Mouse (Mus musculus) embryonic facial prominence, embryonic 10.5 days (tissue): Measurements from ENCODE around the gene Asic2. TPM values are rescaled to one million over a fixed set of nuclear protein-coding genes. Genes with fewer than 3 reads are reported as not detected.

Experiments
- DNase-seq: peaks from one replicate; pipeline ENCODE4 v3.0.0-alpha.2; 2017; ENCODE audit warnings: low spot score
- H3K27ac ChIP-seq: fragments of 300-500 bp; sonication (generic); replicated peaks from 2 replicates; pipeline ENCODE4 v1.5.1; 2016; ENCODE audit warnings: mild to moderate bottlenecking
- H3K27me3 ChIP-seq: fragments of 300-500 bp; sonication (generic); replicated peaks from 2 replicates; pipeline ENCODE4 v1.6.1; 2016; ENCODE audit warnings: low read depth, mild to moderate bottlenecking; ENCODE audit not compliant: poor library complexity, severe bottlenecking
- H3K36me3 ChIP-seq: fragments of 300-500 bp; sonication (generic); replicated peaks from 2 replicates; pipeline ENCODE4 v1.6.1; 2016; ENCODE audit warnings: mild to moderate bottlenecking, moderate library complexity
- H3K4me1 ChIP-seq: fragments of 300-500 bp; sonication (generic); 2 replicates; pipeline ENCODE4 v1.6.1; 2016
- H3K4me3 ChIP-seq: fragments of 300-500 bp; sonication (generic); 2 replicates; pipeline ENCODE4 v1.5.1; 2016; ENCODE audit warnings: mild to moderate bottlenecking, moderate library complexity
- H3K9me3 ChIP-seq: fragments of 300-500 bp; sonication (generic); 2 replicates; pipeline ENCODE4 v1.6.1; 2016; ENCODE audit warnings: mild to moderate bottlenecking
- whole genome bisulfite sequencing: fragments of 180-500 bp; shearing (Covaris S2); methylation state at CpG from one replicate; pipeline ENCODE4 v1.1.7; 2016; 5-methylcytosine and 5-hydroxymethylcytosine counted together
- polyA plus RNA-seq: library from polyadenylated mRNA; unstranded; fragments of >200 nt; fragmentation: Nextera tagmentation; extraction: Ambion mirVana; gene quantifications from 2 replicates; pipeline ENCODE4 v1.2.1, GENCODE M21; 2016

Asic2 gene
- polyA plus RNA-seq, 1 experiment from 2014 or later = 0.66 TPM

- WGBS = 78% methylated on average over 6 of the region's 6 CpGs
- Histone ChIP-seq H3K4me3 (no peak overlapping the region), H3K27me3 (no peaks in the 10 kb centered on the region), H3K9me3 (no peaks in the 10 kb centered on the region), H3K4me1 (no peaks in the 10 kb centered on the region), H3K36me3 (no peaks in the 10 kb centered on the region), H3K27ac (no peak overlapping the region)
- DNase-seq = no peak
Measured at GRCm38 (mm10) chr11:81096011-81096410, 872.2 kb downstream of the Asic2 start.

GRCm38 (mm10) chr11:81094581-81094980 is 873.7 kb downstream of the Asic2 start:
- WGBS = 79% methylated on average over 8 of the region's 8 CpGs
- H3K27ac ChIP-seq = no peak overlapping the region
- no peaks in the 10 kb centered on the region for H3K27me3 ChIP-seq
- DNase-seq = no peak
- H3K36me3 ChIP-seq = no peaks in the 10 kb centered on the region
- no peak overlapping the region for H3K4me3 ChIP-seq
- H3K9me3 ChIP-seq = no peaks in the 10 kb centered on the region
- H3K4me1 ChIP-seq = no peaks in the 10 kb centered on the region

GRCm38 (mm10) chr11:81092161-81092560 is 876.1 kb downstream of the Asic2 start:
- H3K4me3 ChIP-seq = no peak overlapping the region
- H3K36me3 ChIP-seq = no peaks in the 10 kb centered on the region
- no peak overlapping the region for H3K27ac ChIP-seq
- WGBS = 89% methylated on average over 2 of the region's 2 CpGs
- DNase-seq = no peak
- H3K9me3 ChIP-seq = no peaks in the 10 kb centered on the region
- no peaks in the 10 kb centered on the region for H3K4me1 ChIP-seq
- H3K27me3 ChIP-seq = no peaks in the 10 kb centered on the region

GRCm38 (mm10) chr11:81083822-81084221 is 884.4 kb downstream of the Asic2 start:
- Histone ChIP-seq H3K4me3 (no peak overlapping the region), H3K36me3 (no peaks in the 10 kb centered on the region), H3K27me3 (no peaks in the 10 kb centered on the region), H3K9me3 (no peaks in the 10 kb centered on the region), H3K27ac (no peak overlapping the region), H3K4me1 (0 out of 2 replicates have a peak, but pooled peaks cover 3% of the 10 kb centered on the region)
- 86% methylated on average over 4 of the region's 4 CpGs for WGBS
- DNase-seq = no peak

- Histone ChIP-seq H3K4me1 (0 out of 2 replicates have a peak, but pooled peaks cover 6% of the 10 kb centered on the region), H3K4me3 (no peak overlapping the region), H3K27me3 (no peaks in the 10 kb centered on the region), H3K36me3 (no peaks in the 10 kb centered on the region), H3K27ac (no peak overlapping the region), H3K9me3 (no peaks in the 10 kb centered on the region)
- WGBS = 73% methylated on average over 11 of the region's 11 CpGs
- DNase-seq = no peak
Measured at GRCm38 (mm10) chr11:81080076-81080805, 888.0 kb downstream of the Asic2 start.

GRCm38 (mm10) chr11:81079237-81079636 is 889.0 kb downstream of the Asic2 start:
- DNase-seq = no peak
- Histone ChIP-seq H3K36me3 (no peaks in the 10 kb centered on the region), H3K4me3 (no peak overlapping the region), H3K9me3 (no peaks in the 10 kb centered on the region), H3K27me3 (no peaks in the 10 kb centered on the region), H3K4me1 (0 out of 2 replicates have a peak, but pooled peaks cover 6% of the 10 kb centered on the region), H3K27ac (no peak overlapping the region)
- WGBS = 84% methylated on average over 3 of the region's 3 CpGs

GRCm38 (mm10) chr11:81071836-81072235 is 896.4 kb downstream of the Asic2 start:
- Histone ChIP-seq H3K27me3 (no peaks in the 10 kb centered on the region), H3K36me3 (no peaks in the 10 kb centered on the region), H3K9me3 (no peaks in the 10 kb centered on the region), H3K4me1 (no peaks in the 10 kb centered on the region), H3K27ac (no peak overlapping the region), H3K4me3 (no peak overlapping the region)
- WGBS = 87% methylated on average over 4 of the region's 4 CpGs
- no peak for DNase-seq

GRCm38 (mm10) chr11:81065386-81065785 is 902.9 kb downstream of the Asic2 start:
- no peaks in the 10 kb centered on the region for H3K4me1 ChIP-seq
- no peaks in the 10 kb centered on the region for H3K9me3 ChIP-seq
- H3K27me3 ChIP-seq = no peaks in the 10 kb centered on the region
- H3K4me3 ChIP-seq = no peak overlapping the region
- DNase-seq = no peak
- 89% methylated on average over 11 of the region's 11 CpGs for WGBS
- no peak overlapping the region for H3K27ac ChIP-seq
- no peaks in the 10 kb centered on the region for H3K36me3 ChIP-seq

- no peaks in the 10 kb centered on the region for H3K9me3 ChIP-seq
- 91% methylated on average over 2 of the region's 2 CpGs for WGBS
- DNase-seq = no peak
- H3K27me3 ChIP-seq = no peaks in the 10 kb centered on the region
- H3K36me3 ChIP-seq = no peaks in the 10 kb centered on the region
- no peaks in the 10 kb centered on the region for H3K4me1 ChIP-seq
- no peak overlapping the region for H3K27ac ChIP-seq
- no peak overlapping the region for H3K4me3 ChIP-seq
Measured at GRCm38 (mm10) chr11:81064006-81064405, 904.3 kb downstream of the Asic2 start.

GRCm38 (mm10) chr11:81060077-81060476 is 908.2 kb downstream of the Asic2 start:
- Histone ChIP-seq H3K27me3 (no peaks in the 10 kb centered on the region), H3K36me3 (no peaks in the 10 kb centered on the region), H3K4me3 (no peak overlapping the region), H3K4me1 (no peaks in the 10 kb centered on the region), H3K27ac (no peak overlapping the region), H3K9me3 (no peaks in the 10 kb centered on the region)
- WGBS = 85% methylated on average over 2 of the region's 2 CpGs
- DNase-seq = no peak

GRCm38 (mm10) chr11:81059546-81059945 is 908.7 kb downstream of the Asic2 start:
- no peak for DNase-seq
- 88% methylated on average over 9 of the region's 9 CpGs for WGBS
- no peaks in the 10 kb centered on the region for H3K4me1 ChIP-seq

GRCm38 (mm10) chr11:81057506-81057905 is 910.8 kb downstream of the Asic2 start:
- no peaks in the 10 kb centered on the region for H3K27me3 ChIP-seq
- no peak overlapping the region for H3K27ac ChIP-seq
- WGBS = 94% methylated on average over 3 of the region's 3 CpGs
- H3K4me3 ChIP-seq = no peak overlapping the region
- no peaks in the 10 kb centered on the region for H3K4me1 ChIP-seq
- H3K36me3 ChIP-seq = no peaks in the 10 kb centered on the region
- no peaks in the 10 kb centered on the region for H3K9me3 ChIP-seq
- no peak for DNase-seq

More at GRCm38 (mm10) chr11:81059546-81059945, 908.7 kb downstream of the Asic2 start:
- H3K27me3 ChIP-seq = no peaks in the 10 kb centered on the region
- no peaks in the 10 kb centered on the region for H3K36me3 ChIP-seq
- no peak overlapping the region for H3K4me3 ChIP-seq
- H3K9me3 ChIP-seq = no peaks in the 10 kb centered on the region
- H3K27ac ChIP-seq = no peak overlapping the region

GRCm38 (mm10) chr11:81056776-81057175 is 911.5 kb downstream of the Asic2 start:
- Histone ChIP-seq H3K36me3 (no peaks in the 10 kb centered on the region), H3K27ac (no peak overlapping the region), H3K9me3 (no peaks in the 10 kb centered on the region), H3K27me3 (no peaks in the 10 kb centered on the region), H3K4me3 (no peak overlapping the region), H3K4me1 (no peaks in the 10 kb centered on the region)
- 93% methylated on average over 9 of the region's 9 CpGs for WGBS
- no peak for DNase-seq
